Mouse (Mus musculus) kidney, adult 2 months (tissue): Measurements from ENCODE around the gene Gnaq. TPM values are rescaled to one million over a fixed set of nuclear protein-coding genes. Genes with fewer than 3 reads are reported as not detected.
A peak's percentile ranks its signal among the peaks of the same experiment; 100 is the strongest.

ENCODE experiments used
- DNase-seq: peaks from one replicate; pipeline ENCODE4 v3.0.0; 2021
- H3K27ac ChIP-seq: fragments of 200-500 bp; 2 replicates; pipeline ENCODE4 v1.5.1; 2012; ENCODE audit warnings: low read depth, low read length, control low read depth, inconsistent platforms; ENCODE audit not compliant: insufficient read depth
- H3K27me3 ChIP-seq: fragments of 200-500 bp; replicated peaks from 2 replicates; pipeline ENCODE4 v1.6.1; 2012; ENCODE audit warnings: mild to moderate bottlenecking, moderate library complexity, low read length, inconsistent platforms; ENCODE audit not compliant: control insufficient read depth, insufficient read depth
- H3K36me3 ChIP-seq: fragments of 200-500 bp; 2 replicates; pipeline ENCODE4 v1.6.1; 2012; ENCODE audit warnings: mild to moderate bottlenecking, moderate library complexity, low read length, inconsistent platforms; ENCODE audit not compliant: control insufficient read depth, insufficient read depth
- H3K4me1 ChIP-seq: fragments of 200-500 bp; 2 replicates; pipeline ENCODE4 v1.6.1; 2011; ENCODE audit warnings: low read length; ENCODE audit not compliant: control insufficient read depth, insufficient read depth
- H3K4me3 ChIP-seq: fragments of 200-500 bp; 2 replicates; pipeline ENCODE4 v1.5.1; 2011; ENCODE audit warnings: mild to moderate bottlenecking, low read depth, low read length, control low read depth; ENCODE audit not compliant: insufficient read depth
- CTCF ChIP-seq: fragments of 200-500 bp; conservative IDR thresholded peaks from 2 replicates; pipeline ENCODE4 v1.5.1; 2011; ENCODE audit warnings: low read depth, mild to moderate bottlenecking, control low read depth, low read length, moderate library complexity, mixed read lengths; ENCODE audit not compliant: insufficient read depth, insufficient read length
- POLR2A ChIP-seq: fragments of 200-500 bp; IDR thresholded peaks from one replicate; pipeline ENCODE4 v1.6.1; 2011; ENCODE audit warnings: low read depth, low read length, control low read depth
- WGBS: fragments of 180-500 bp; shearing (Covaris S2); methylation state at CpG from one replicate; pipeline ENCODE4 v1.1.7; 2018; 5-methylcytosine and 5-hydroxymethylcytosine counted together
- polyA plus RNA-seq: library from polyadenylated mRNA; depleted of rRNA; stranded (reverse); fragments of >200 nt; gene quantifications from 2 replicates; pipeline ENCODE4 v1.2.3, GENCODE M21; 2012

Gene Gnaq
- polyA plus RNA-seq, 1 experiment, result 15.6 TPM

DNA sequence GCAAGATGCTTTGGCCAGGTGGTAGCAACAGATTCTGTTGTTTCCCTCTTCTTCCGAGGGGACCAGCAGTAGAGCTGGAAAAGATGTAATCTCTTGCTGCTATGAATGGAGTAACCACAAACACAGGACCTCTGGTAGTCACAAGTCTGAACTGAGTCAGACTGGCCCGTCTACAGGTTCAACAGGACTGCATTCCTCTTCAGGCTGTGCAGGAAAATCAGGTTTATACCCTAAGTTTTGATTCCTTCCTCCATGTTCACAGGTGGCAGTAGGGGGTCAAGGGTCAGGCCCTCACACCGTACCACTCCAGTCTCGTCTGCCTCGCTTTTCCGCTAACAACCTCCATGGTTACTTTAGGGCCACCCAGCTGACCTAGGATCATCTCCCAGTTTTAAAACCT, 137.6 kb downstream of the Gnaq start:
- no peak for DNase-seq
- TF ChIP-seq POLR2A (no peak), CTCF (no peak)
- H3K27ac ChIP-seq, result no peak overlapping the region
- 85% methylated on average over 6 of the region's 6 CpGs for WGBS
- no peak overlapping the region for H3K4me3 ChIP-seq
- H3K4me1 ChIP-seq, result peaks cover 9% of the 10 kb centered on the region; the same call in 1 of the 2 replicates
- H3K36me3 ChIP-seq, result no peaks in the 10 kb centered on the region
- H3K27me3 ChIP-seq, result no peaks in the 10 kb centered on the region

DNA sequence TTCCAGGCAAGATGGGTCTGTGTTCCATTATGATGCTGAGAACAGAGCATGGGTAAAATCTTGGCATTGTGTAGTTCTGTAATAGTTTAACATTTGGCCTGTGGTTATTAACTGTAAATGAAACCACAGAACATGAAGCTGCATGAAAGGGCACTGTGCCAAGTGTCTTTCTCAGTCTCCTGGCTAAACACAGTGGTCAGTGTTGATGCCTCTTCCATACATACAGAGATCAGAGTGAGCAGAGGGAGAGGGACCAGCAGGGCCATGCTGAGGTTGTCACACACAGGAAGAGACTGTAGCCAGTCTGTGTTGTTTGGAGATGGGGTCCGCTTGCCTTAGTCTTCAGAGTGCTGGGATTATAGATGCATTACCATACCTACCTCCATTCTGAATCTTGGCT, 138.4 kb downstream of the Gnaq start:
- DNase-seq, result no peak
- H3K4me3 ChIP-seq, result no peak overlapping the region
- H3K27me3 ChIP-seq, result no peaks in the 10 kb centered on the region
- H3K27ac ChIP-seq, result no peak overlapping the region
- H3K4me1 ChIP-seq, result peaks cover 9% of the 10 kb centered on the region; the same call in 1 of the 2 replicates
- WGBS, result 94% methylated on average over 1 of the region's 1 CpGs
- H3K36me3 ChIP-seq, result no peaks in the 10 kb centered on the region
- TF ChIP-seq CTCF (no peak), POLR2A (no peak)

- H3K4me3 ChIP-seq, result no peak overlapping the region
- H3K4me1 ChIP-seq, result peaks cover 9% of the 10 kb centered on the region; the same call in 1 of the 2 replicates
- no peaks in the 10 kb centered on the region for H3K36me3 ChIP-seq
- 68% methylated on average over 4 of the region's 4 CpGs for WGBS
- no peaks in the 10 kb centered on the region for H3K27me3 ChIP-seq
- H3K27ac ChIP-seq, result no peak overlapping the region
- DNase-seq, result no peak
- TF ChIP-seq POLR2A (no peak), CTCF (no peak)
These were observed 140.4 kb downstream of the Gnaq start for GRCm38 (mm10) chr19:16273021-16273420.

DNA sequence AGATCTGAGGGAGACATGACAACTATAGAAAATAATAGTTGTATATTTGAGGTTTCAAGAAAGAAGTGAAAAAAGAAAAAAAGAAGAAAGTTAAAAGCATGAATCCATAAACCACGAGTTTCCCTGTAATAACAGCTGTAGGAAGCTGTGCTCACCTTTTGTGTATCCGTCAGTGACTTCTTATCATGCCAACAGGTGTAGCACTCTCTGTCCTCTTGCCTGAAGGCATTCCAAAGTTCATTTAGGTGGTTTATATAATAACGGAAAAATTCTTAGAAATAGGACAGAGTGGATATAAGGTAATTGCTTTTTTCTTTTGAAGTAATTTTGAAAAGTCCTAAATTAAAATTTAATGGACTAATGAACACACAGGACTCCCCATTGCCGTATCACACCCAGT, 147.6 kb downstream of the Gnaq start:
- 49% methylated on average over 4 of the region's 4 CpGs for whole genome bisulfite sequencing
- H3K4me1 ChIP-seq, result peaks cover 4% of the 10 kb centered on the region
- H3K36me3 ChIP-seq, result no peaks in the 10 kb centered on the region
- no peak overlapping the region for H3K4me3 ChIP-seq
- H3K27me3 ChIP-seq, result no peaks in the 10 kb centered on the region
- H3K27ac ChIP-seq, result no peak overlapping the region
- no peak for DNase-seq
- TF ChIP-seq CTCF (no peak), POLR2A (no peak)

GRCm38 (mm10) chr19:16285051-16286028, 152.7 kb downstream of the Gnaq start:
- peak; percentile 31 for DNase-seq
- WGBS, result 65% methylated on average over 11 of the region's 11 CpGs
- Histone ChIP-seq H3K27me3 (no peaks in the 10 kb centered on the region), H3K4me1 (peaks cover 10% of the 10 kb centered on the region), H3K36me3 (no peaks in the 10 kb centered on the region), H3K27ac (peak overlapping the region; percentile 43; the same call in 1 of the 2 replicates), H3K4me3 (no peak overlapping the region)
- TF ChIP-seq POLR2A, result no peak
- TF ChIP-seq CTCF, result no peak

DNA sequence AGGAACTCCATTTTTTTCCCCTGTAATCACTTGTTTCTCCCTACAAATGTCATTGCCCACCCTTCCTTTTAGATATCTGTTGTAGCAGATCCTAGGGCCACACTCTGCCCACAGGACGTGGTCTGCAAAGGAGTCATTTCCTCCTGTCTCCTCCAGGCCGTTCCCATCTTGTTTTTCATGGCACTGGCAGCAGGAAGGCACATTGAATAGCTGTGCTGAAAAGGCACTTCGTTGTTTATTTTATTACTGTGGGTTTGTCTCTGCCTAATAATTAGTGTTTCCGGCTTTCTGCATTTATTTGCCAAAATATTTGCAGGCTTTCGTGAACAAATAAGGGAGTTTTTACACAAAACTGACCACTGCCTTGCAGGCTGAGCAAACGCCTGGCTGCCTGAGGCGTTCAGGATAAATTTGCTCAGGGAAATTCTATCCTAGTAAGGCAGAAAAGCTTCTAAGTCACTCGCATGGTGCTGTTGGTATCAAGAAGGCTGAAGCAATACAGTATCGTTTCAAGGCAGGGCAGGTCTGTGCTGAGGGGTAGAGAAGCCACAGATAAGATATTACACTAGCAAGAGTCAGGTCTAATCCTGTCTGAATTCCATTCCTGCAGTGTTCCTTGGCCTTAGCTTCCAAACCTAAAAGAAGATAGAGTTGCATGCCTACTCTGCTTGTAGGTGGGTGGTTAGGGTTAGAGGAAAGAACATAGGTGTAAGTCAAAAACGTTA, 154.0 kb downstream of the Gnaq start:
- Histone ChIP-seq H3K4me3 (no peak overlapping the region), H3K36me3 (no peaks in the 10 kb centered on the region), H3K4me1 (peaks cover 10% of the 10 kb centered on the region), H3K27me3 (no peaks in the 10 kb centered on the region), H3K27ac (peak overlapping the region; percentile 78)
- TF ChIP-seq CTCF, result no peak
- no peak for TF ChIP-seq POLR2A
- WGBS, result 47% methylated on average over 10 of the region's 10 CpGs
- DNase-seq, result peak; percentile 81

DNA sequence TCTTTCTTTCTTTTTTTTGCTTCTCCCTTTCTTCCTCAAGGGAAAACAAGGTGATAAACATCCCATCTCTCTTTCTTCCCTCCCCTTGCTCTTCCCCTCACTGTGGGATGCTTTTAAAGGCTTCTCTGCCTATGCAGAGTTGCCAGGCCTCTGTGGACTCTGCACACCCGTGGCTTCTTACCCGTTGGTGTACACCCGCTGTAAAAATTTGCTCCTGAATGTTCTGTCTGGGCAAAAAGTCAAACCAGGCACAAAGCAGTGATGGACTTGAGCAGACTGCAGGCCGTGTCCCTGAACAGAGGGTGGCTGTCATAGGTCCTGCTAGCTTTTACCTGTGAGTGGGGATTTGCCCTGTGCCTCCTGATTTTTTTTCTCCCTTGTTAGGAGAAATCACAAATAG, 154.7 kb downstream of the Gnaq start:
- 31% methylated on average over 4 of the region's 4 CpGs for WGBS
- Histone ChIP-seq H3K27me3 (no peaks in the 10 kb centered on the region), H3K4me1 (peaks cover 12% of the 10 kb centered on the region), H3K36me3 (no peaks in the 10 kb centered on the region), H3K27ac (no peak overlapping the region), H3K4me3 (no peak overlapping the region)
- no peak for TF ChIP-seq POLR2A
- TF ChIP-seq CTCF, result no peak
- peak; percentile 27 for DNase-seq
